Mouse (Mus musculus) myocyte (in vitro differentiated cells): ENCODE data around the gene Usp46.

ENCODE experiments used
- CEBPB ChIP-seq: IDR thresholded peaks from 2 replicates; pipeline ENCODE4 v1.6.1; 2011; ENCODE audit warnings: mild to moderate bottlenecking, moderate library complexity; ENCODE audit not compliant: poor library complexity, insufficient read depth, severe bottlenecking
- E2F4 ChIP-seq: IDR thresholded peaks from one replicate; pipeline ENCODE4 v1.6.1; 2011; ENCODE audit warnings: mild to moderate bottlenecking, control low read depth, moderate library complexity; ENCODE audit not compliant: insufficient read depth
- MAX ChIP-seq: IDR thresholded peaks from one replicate; pipeline ENCODE4 v1.6.1; 2011; ENCODE audit warnings: low read depth, mild to moderate bottlenecking, control low read depth
- MYOD1 ChIP-seq, 3 experiments: IDR thresholded peaks; one replicate each; pipeline ENCODE4 v1.6.1; 2011; ENCODE audit warnings: control low read depth in 2 of 3, low read depth in 2 of 3, mild to moderate bottlenecking in 2 of 3, moderate library complexity in 1 of 3; ENCODE audit not compliant: insufficient read length in 2 of 3, control insufficient read depth in 1 of 3
- POLR2A ChIP-seq: IDR thresholded peaks from one replicate; pipeline ENCODE4 v1.6.1; 2011; ENCODE audit warnings: low read depth, mild to moderate bottlenecking, control low read depth, moderate library complexity; ENCODE audit not compliant: insufficient read length
- POLR2AphosphoS2 ChIP-seq: IDR thresholded peaks from one replicate; pipeline ENCODE4 v1.6.1; 2011; ENCODE audit warnings: low read depth, control low read depth; ENCODE audit not compliant: insufficient read length
- REST ChIP-seq: IDR thresholded peaks from one replicate; pipeline ENCODE4 v1.6.1; 2011; ENCODE audit warnings: mild to moderate bottlenecking, control low read depth, moderate library complexity; ENCODE audit not compliant: insufficient read depth, insufficient read length
- TCF12 ChIP-seq: IDR thresholded peaks from one replicate; pipeline ENCODE4 v1.6.1; 2011; ENCODE audit warnings: mild to moderate bottlenecking, control low read depth; ENCODE audit not compliant: poor library complexity, insufficient read depth, severe bottlenecking
- USF1 ChIP-seq: IDR thresholded peaks from one replicate; pipeline ENCODE4 v1.6.1; 2011; ENCODE audit warnings: low read depth, mild to moderate bottlenecking, control low read depth, moderate library complexity

GRCm38 (mm10) chr5:73989532-73989931 is 78.7 kb downstream of the Usp46 start:
- TF ChIP-seq MAX (no peak), USF1 (no peak), POLR2A (no peak), POLR2AphosphoS2 (no peak), CEBPB (no peak), REST (no peak), TCF12 (no peak), MYOD1 (IDR thresholded peaks at IDR 0.05; ENCODE audit: control insufficient read depth in 1 of 3, insufficient read length in 2 of 3, low read depth in 2 of 3) (no peak), E2F4 (no peak)
